Mouse (Mus musculus) testis, adult 2 months (tissue): Measurements from ENCODE around the gene Cysrt1.

Source experiments
- CTCF ChIP-seq: fragments of 200-500 bp; IDR thresholded peaks from 2 replicates; pipeline ENCODE4 v1.5.1; 2012; ENCODE audit warnings: low read depth, mild to moderate bottlenecking, inconsistent platforms, low read length, moderate library complexity; ENCODE audit not compliant: control insufficient read depth, insufficient read depth, insufficient replicate concordance
- POLR2A ChIP-seq: fragments of 200-500 bp; IDR thresholded peaks from 2 replicates; pipeline ENCODE4 v1.6.1; 2012; ENCODE audit warnings: low read depth, mild to moderate bottlenecking, inconsistent platforms, low read length, moderate library complexity; ENCODE audit not compliant: control insufficient read depth

- TF ChIP-seq POLR2A (no peak), CTCF (no peak)
Observed at GRCm38 (mm10) chr2:25267746-25268309, 25.6 kb upstream of the Cysrt1 start.
